Mouse (Mus musculus) neural tube, embryonic 15.5 days (tissue): ENCODE data around the gene Map7. TPM values are rescaled to one million over a fixed set of nuclear protein-coding genes. Genes with fewer than 3 reads are reported as not detected.

Experiments used
- ATAC-seq: fragments of 200-750 bp; cut with Nextera tagmentation; 2 replicates; pipeline ENCODE4 v1.8.0; 2017; ENCODE audit warnings: mild to moderate bottlenecking, moderate TSS enrichment, moderate library complexity; ENCODE audit not compliant: low FRiP score
- H3K27ac ChIP-seq: fragments of 300-500 bp; sonication (generic); replicated peaks from 2 replicates; pipeline ENCODE4 v1.5.1; 2015; ENCODE audit warnings: mild to moderate bottlenecking, inconsistent platforms
- H3K27me3 ChIP-seq: fragments of 300-500 bp; sonication (generic); replicated peaks from 2 replicates; pipeline ENCODE4 v1.6.1; 2015; ENCODE audit warnings: inconsistent platforms
- H3K36me3 ChIP-seq: fragments of 300-500 bp; sonication (generic); 2 replicates; pipeline ENCODE4 v1.6.1; 2015; ENCODE audit warnings: inconsistent platforms
- H3K4me1 ChIP-seq: fragments of 300-500 bp; sonication (generic); 2 replicates; pipeline ENCODE4 v1.6.1; 2015; ENCODE audit warnings: inconsistent platforms
- H3K4me2 ChIP-seq: fragments of 300-500 bp; sonication (generic); 2 replicates; pipeline ENCODE4 v1.6.1; 2015; ENCODE audit warnings: inconsistent platforms, mild to moderate bottlenecking, moderate library complexity
- H3K4me3 ChIP-seq: fragments of 300-500 bp; sonication (generic); replicated peaks from 2 replicates; pipeline ENCODE4 v1.5.1; 2015; ENCODE audit warnings: mild to moderate bottlenecking, inconsistent platforms
- H3K9ac ChIP-seq: fragments of 300-500 bp; sonication (generic); replicated peaks from 2 replicates; pipeline ENCODE4 v1.6.1; 2015; ENCODE audit warnings: mild to moderate bottlenecking, inconsistent platforms
- H3K9me3 ChIP-seq: fragments of 300-500 bp; sonication (generic); replicated peaks from 2 replicates; pipeline ENCODE4 v1.6.1; 2016; ENCODE audit warnings: inconsistent platforms
- WGBS: fragments of 180-500 bp; shearing (Covaris S2); methylation state at CpG from one replicate; pipeline ENCODE4 v1.1.7; 2015; ENCODE audit warnings: mixed read lengths; 5-methylcytosine and 5-hydroxymethylcytosine counted together
- polyA plus RNA-seq: library from polyadenylated mRNA; unstranded; fragments of >200 nt; fragmentation: Nextera tagmentation; extraction: Ambion mirVana; gene quantifications from 2 replicates; pipeline ENCODE4 v1.2.1, GENCODE M21; 2015

Map7 gene
- polyA plus RNA-seq, 1 experiment from 2014 or later: 13.9 TPM

DNA sequence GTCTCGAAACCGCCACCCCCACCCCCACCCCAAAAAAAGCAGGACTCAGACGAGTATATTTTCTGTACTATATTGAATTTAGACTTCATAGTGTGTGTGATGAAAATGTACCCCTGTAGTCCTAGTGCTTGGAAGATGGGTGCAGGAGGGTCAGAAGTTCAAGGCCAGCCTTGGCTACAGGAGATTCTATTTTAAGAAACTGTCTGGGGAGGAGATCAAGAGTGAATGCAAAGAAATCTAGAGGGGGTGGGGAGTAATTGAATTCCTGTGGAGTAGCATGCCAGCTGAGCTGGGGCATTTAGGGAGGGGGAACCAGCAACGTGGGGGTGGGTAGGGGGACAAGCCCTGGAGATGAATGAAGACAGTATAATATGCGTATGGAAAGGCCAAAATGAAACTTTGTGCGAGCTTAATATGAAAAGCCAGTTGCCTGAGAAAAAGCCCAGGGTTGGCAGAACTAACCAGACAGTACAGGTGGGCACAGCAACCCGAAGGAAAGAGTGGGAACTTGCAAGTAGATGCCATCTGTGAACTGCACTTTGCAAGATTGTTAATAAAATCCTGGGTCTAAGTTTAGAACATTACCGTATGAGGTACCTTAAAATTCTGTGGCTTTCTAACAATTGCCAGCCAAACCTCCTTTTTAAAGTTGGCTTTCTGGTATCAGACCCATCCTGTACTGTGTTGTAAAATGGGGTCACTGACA is 8.9 kb downstream of the Map7 start:
- no peaks in the 10 kb centered on the region for H3K4me1 ChIP-seq
- no peak overlapping the region for H3K9ac ChIP-seq
- no peaks in the 10 kb centered on the region for H3K9me3 ChIP-seq
- H3K27ac ChIP-seq: no peak overlapping the region
- no peaks in the 10 kb centered on the region for H3K27me3 ChIP-seq
- no peak for ATAC-seq
- 86% methylated on average over 8 of the region's 8 CpGs for whole genome bisulfite sequencing
- no peak overlapping the region for H3K4me3 ChIP-seq
- H3K4me2 ChIP-seq: no peak overlapping the region
- H3K36me3 ChIP-seq: no peaks in the 10 kb centered on the region

- H3K27ac ChIP-seq: no peak overlapping the region
- H3K4me2 ChIP-seq: no peak overlapping the region
- no peaks in the 10 kb centered on the region for H3K4me1 ChIP-seq
- H3K4me3 ChIP-seq: no peak overlapping the region
- H3K36me3 ChIP-seq: no peaks in the 10 kb centered on the region
- H3K9ac ChIP-seq: no peak overlapping the region
- no peaks in the 10 kb centered on the region for H3K9me3 ChIP-seq
- H3K27me3 ChIP-seq: no peaks in the 10 kb centered on the region
- no peak for ATAC-seq
- 76% methylated on average over 4 of the region's 4 CpGs for WGBS
These were observed 10.5 kb downstream of the Map7 start for GRCm38 (mm10) chr10:20158756-20159155.

DNA sequence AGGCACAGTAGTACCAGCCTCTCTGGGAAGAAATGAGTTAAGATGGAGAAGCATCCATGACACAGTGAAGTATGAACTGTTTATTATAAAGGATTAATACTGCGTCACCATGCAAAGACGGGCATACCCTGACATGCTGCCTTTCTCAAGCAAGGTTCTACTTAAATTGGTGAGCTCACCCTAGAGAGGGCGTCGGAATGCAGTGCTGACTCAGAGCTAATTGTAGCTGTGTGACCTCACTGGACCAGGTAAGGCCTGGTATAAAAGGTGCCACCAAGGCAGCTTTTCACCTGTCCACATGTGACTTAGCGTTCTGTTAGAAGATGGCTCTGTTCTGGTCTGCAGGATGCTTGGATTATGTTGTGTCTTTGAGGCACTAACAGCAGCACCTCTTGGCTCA is 11.0 kb downstream of the Map7 start:
- H3K4me1 ChIP-seq: no peaks in the 10 kb centered on the region
- H3K9me3 ChIP-seq: no peaks in the 10 kb centered on the region
- H3K27me3 ChIP-seq: no peaks in the 10 kb centered on the region
- ATAC-seq: no peak
- no peak overlapping the region for H3K4me3 ChIP-seq
- H3K4me2 ChIP-seq: no peak overlapping the region
- no peak overlapping the region for H3K9ac ChIP-seq
- no peak overlapping the region for H3K27ac ChIP-seq
- WGBS: 93% methylated on average over 5 of the region's 5 CpGs
- no peaks in the 10 kb centered on the region for H3K36me3 ChIP-seq

DNA sequence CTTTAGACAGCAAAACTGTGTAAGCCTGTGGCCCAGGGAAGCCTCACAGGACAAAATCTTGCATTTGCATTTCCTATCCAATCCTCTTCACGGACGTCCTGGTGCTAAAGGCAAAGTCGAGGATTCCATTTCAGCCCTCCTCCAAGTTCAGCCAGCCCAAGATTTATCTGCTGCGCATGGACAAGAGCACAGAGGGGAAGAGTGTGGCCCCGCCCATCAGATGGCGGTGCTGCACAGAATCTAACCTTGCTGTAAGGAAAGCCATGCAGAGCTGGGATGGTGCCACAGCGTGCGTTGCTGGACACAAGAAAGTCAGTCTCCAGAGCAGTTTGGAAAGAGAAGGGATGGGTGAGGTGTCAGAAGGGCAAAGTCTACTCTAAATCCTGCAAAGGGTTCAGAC is 12.6 kb downstream of the Map7 start:
- ATAC-seq: no peak
- no peaks in the 10 kb centered on the region for H3K9me3 ChIP-seq
- 59% methylated on average over 8 of the region's 8 CpGs for WGBS
- H3K27ac ChIP-seq: no peak overlapping the region
- H3K4me3 ChIP-seq: no peak overlapping the region
- H3K9ac ChIP-seq: no peak overlapping the region
- H3K4me2 ChIP-seq: no peak overlapping the region
- no peaks in the 10 kb centered on the region for H3K36me3 ChIP-seq
- H3K4me1 ChIP-seq: no peaks in the 10 kb centered on the region
- no peaks in the 10 kb centered on the region for H3K27me3 ChIP-seq

DNA sequence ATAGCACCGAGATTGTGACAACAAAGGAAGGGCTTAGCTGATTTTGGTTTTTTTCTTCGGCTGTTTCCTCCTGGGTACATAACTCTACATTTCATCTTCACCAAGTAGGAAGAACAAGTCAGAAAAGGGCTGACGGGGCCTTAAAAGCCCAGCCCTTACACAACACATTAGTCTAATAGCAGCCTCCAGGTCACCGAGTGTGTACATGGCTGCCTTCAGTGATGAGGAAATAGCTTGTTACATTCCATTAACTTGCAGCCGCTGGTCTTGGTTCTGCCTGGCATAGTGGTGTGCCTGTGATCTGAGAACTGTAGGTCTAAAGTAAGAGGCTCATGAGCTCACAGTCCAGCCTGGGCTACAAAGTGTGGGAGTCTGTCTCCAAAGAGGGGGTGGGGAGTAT is 16.5 kb downstream of the Map7 start:
- H3K4me1 ChIP-seq: peaks cover 4% of the 10 kb centered on the region
- H3K27ac ChIP-seq: no peak overlapping the region
- H3K27me3 ChIP-seq: no peaks in the 10 kb centered on the region
- H3K9me3 ChIP-seq: no peaks in the 10 kb centered on the region
- no peak overlapping the region for H3K4me2 ChIP-seq
- WGBS: 91% methylated on average over 5 of the region's 5 CpGs
- H3K36me3 ChIP-seq: no peaks in the 10 kb centered on the region
- H3K9ac ChIP-seq: no peak overlapping the region
- no peak overlapping the region for H3K4me3 ChIP-seq
- ATAC-seq: no peak

GRCm38 (mm10) chr10:20166797-20167196 is 18.5 kb downstream of the Map7 start:
- 79% methylated on average over 11 of the region's 11 CpGs for WGBS
- H3K9ac ChIP-seq: no peak overlapping the region
- peaks cover 23% of the 10 kb centered on the region for H3K4me1 ChIP-seq
- no peaks in the 10 kb centered on the region for H3K36me3 ChIP-seq
- no peak overlapping the region for H3K4me3 ChIP-seq
- no peaks in the 10 kb centered on the region for H3K27me3 ChIP-seq
- H3K27ac ChIP-seq: no peak overlapping the region
- ATAC-seq: no peak
- H3K9me3 ChIP-seq: no peaks in the 10 kb centered on the region
- H3K4me2 ChIP-seq: no peak overlapping the region

DNA sequence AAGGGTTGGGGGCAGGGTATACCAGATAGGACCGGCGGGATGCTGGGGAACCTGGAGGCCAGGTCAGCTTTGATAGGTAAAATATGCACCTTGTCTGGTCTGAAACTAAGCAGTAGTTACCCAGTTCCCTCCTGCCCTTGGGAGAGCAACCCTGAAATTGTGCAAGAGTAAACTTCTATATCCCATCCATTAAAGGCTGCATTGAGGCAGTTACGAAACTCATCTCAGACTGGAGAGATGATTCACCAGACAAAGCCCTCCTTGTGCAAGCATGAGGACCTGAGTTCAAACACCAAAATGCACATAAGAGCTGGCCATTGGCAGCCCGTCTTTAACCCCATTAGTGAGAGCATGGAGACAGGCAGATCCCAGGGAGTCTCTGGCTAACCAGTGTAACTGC is 19.2 kb downstream of the Map7 start:
- Histone ChIP-seq H3K27ac (no peak overlapping the region), H3K4me1 (peaks cover 25% of the 10 kb centered on the region), H3K4me3 (no peak overlapping the region), H3K27me3 (no peaks in the 10 kb centered on the region), H3K9ac (no peak overlapping the region), H3K36me3 (no peaks in the 10 kb centered on the region), H3K4me2 (no peak overlapping the region), H3K9me3 (no peaks in the 10 kb centered on the region)
- no peak for ATAC-seq
- 93% methylated on average over 4 of the region's 4 CpGs for WGBS

DNA sequence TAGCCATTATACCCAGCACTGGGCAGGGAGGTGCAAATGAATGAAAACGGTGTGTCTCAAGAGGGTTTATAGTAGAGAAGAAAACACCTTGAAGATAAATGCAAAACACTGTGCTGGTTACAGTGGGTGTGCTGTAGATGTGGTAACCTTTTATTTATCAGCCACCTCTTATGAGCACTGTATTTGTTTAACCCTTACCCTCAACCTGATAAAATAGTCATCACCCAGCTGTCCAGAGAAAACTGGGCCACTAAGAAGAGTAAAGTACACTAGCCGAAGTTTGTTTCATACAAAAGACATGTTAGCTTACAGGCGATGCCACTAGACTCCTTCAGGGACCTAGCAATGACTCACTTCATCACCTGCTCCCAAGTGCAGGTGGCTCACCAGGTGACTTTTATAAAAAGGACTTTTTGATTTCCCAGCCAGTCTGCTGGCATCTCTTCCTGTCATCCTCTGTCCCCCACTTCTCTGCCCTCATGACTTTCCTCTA is 21.0 kb downstream of the Map7 start:
- 85% methylated on average over 3 of the region's 3 CpGs for WGBS

GRCm38 (mm10) chr10:20169927-20170604 is 21.8 kb downstream of the Map7 start:
- WGBS: 25% methylated on average over 19 of the region's 19 CpGs
- H3K27ac ChIP-seq: peak overlapping the region; percentile 60
- H3K4me1 ChIP-seq: peaks cover 25% of the 10 kb centered on the region
- H3K27me3 ChIP-seq: no peaks in the 10 kb centered on the region
- H3K9me3 ChIP-seq: no peaks in the 10 kb centered on the region
- H3K9ac ChIP-seq: peak overlapping the region; percentile 32
- H3K36me3 ChIP-seq: no peaks in the 10 kb centered on the region
- peak overlapping the region; percentile 65 for H3K4me2 ChIP-seq
- ATAC-seq: peak; percentile 11
- peak overlapping the region; percentile 38 for H3K4me3 ChIP-seq

More for the DNA sequence above, 21.0 kb downstream of the Map7 start:
- H3K4me1 ChIP-seq: peaks cover 25% of the 10 kb centered on the region
- no peak overlapping the region for H3K9ac ChIP-seq
- no peaks in the 10 kb centered on the region for H3K9me3 ChIP-seq
- no peak overlapping the region for H3K4me2 ChIP-seq
- no peaks in the 10 kb centered on the region for H3K27me3 ChIP-seq
- H3K27ac ChIP-seq: no peak overlapping the region
- ATAC-seq: no peak
- H3K36me3 ChIP-seq: no peaks in the 10 kb centered on the region
- no peak overlapping the region for H3K4me3 ChIP-seq

DNA sequence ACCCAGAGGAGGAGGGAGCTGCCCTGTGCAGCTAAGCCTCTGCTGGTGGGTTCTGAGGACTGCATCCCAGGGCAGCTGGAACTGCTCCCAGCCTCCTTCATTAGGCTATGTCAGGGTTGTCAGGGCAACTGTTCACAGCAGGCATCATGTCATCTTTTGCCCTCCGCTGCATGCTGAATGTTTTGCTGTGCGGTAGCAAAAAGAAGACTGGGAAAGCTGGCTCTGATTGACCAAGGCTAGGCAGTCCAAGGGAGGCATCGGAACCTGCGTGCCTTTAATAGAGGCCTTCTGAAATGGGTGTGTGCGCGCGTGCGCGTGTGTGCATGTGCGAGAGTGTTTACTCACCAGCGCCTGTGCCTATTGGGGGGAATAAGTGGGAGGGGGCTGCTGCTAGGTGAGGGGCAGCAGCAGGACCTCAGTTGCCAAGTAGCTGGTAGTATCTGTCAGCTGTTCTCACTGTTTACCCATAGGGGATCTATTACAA is 22.4 kb downstream of the Map7 start:
- Histone ChIP-seq H3K9me3 (no peaks in the 10 kb centered on the region), H3K4me3 (peak overlapping the region; percentile 38), H3K9ac (peak overlapping the region; percentile 32; the same call in 1 of the 2 replicates), H3K36me3 (no peaks in the 10 kb centered on the region), H3K27ac (peak overlapping the region; percentile 60), H3K4me1 (peaks cover 25% of the 10 kb centered on the region), H3K27me3 (no peaks in the 10 kb centered on the region), H3K4me2 (peak overlapping the region; percentile 65)
- ATAC-seq: peak; percentile 92
- WGBS: 17% methylated on average over 11 of the region's 11 CpGs

- H3K9me3 ChIP-seq: no peaks in the 10 kb centered on the region
- no peaks in the 10 kb centered on the region for H3K36me3 ChIP-seq
- H3K4me3 ChIP-seq: peak overlapping the region; percentile 38
- H3K27ac ChIP-seq: peak overlapping the region; percentile 60; the same call in 1 of the 2 replicates
- no peaks in the 10 kb centered on the region for H3K27me3 ChIP-seq
- 0 out of 2 replicates have a peak overlapping the region, but pooled peaks have one; percentile 32 for H3K9ac ChIP-seq
- peak; percentile 48; the same call in 1 of the 2 replicates for ATAC-seq
- peak overlapping the region; percentile 65 for H3K4me2 ChIP-seq
- WGBS: 47% methylated on average over 12 of the region's 12 CpGs
- H3K4me1 ChIP-seq: peaks cover 25% of the 10 kb centered on the region
These were observed 22.9 kb downstream of the Map7 start for GRCm38 (mm10) chr10:20171209-20171608.

- H3K27me3 ChIP-seq: no peaks in the 10 kb centered on the region
- peak overlapping the region; percentile 65 for H3K4me2 ChIP-seq
- peaks cover 25% of the 10 kb centered on the region for H3K4me1 ChIP-seq
- ATAC-seq: no peak
- peak overlapping the region; percentile 38 for H3K4me3 ChIP-seq
- H3K27ac ChIP-seq: peak overlapping the region; percentile 60
- 56% methylated on average over 4 of the region's 4 CpGs for WGBS
- no peaks in the 10 kb centered on the region for H3K9me3 ChIP-seq
- no peaks in the 10 kb centered on the region for H3K36me3 ChIP-seq
- H3K9ac ChIP-seq: no peak overlapping the region
These were observed 23.5 kb downstream of the Map7 start for GRCm38 (mm10) chr10:20171756-20172155.
